In the genomic region with DNA sequence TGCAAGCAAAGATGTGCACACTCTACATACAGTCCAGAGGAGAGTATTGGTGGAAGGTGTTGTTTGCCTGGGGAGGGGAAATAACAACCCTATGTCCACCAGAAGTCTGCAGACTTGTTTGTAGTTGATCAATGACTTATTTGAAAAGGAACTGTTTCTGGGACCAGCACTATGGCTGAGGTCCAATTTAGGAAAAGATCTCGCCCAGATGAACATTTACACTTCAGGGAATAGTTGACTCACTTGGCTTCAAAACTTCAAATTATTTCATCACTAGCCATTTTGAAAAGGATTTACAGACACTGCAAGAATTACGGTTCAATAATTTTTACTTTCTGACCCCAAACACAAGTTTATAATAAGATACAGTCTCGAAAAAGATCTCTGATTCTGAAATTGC, we compare ENCODE assay signal across 10 mouse cellular contexts.
"Had no signal": no experiment of that assay in that cellular context is flagged by ENCODE, and none has a peak within 500 bp of the region (broad histone marks: within the 10 kb centered on the region; RNA-seq: fewer than 3 reads in every experiment).

No protein-coding gene starts in this region.

- DNase-seq: kidney, postnatal 25 days; liver, embryonic 13.5 days; liver, postnatal 0 days; right cerebral cortex, postnatal 14 days; thymus, postnatal 14 days had no signal

- H3K36me3 ChIP-seq: limb, embryonic 10.5 days; liver, embryonic 13.5 days; lung, embryonic 15.5 days; midbrain, embryonic 13.5 days had no signal

- H3K4me3 ChIP-seq: left cerebral cortex, adult 2 months; limb, embryonic 10.5 days; liver, embryonic 13.5 days; lung, embryonic 15.5 days; midbrain, embryonic 13.5 days had no signal

- H3K4me1 ChIP-seq: liver, embryonic 13.5 days; lung, embryonic 15.5 days had no signal

- H3K4me2 ChIP-seq: liver, embryonic 13.5 days; lung, embryonic 15.5 days; midbrain, embryonic 13.5 days had no signal

- H3K9me3 ChIP-seq: limb, embryonic 10.5 days; liver, embryonic 13.5 days; lung, embryonic 15.5 days; midbrain, embryonic 13.5 days had no signal

- H3K27ac ChIP-seq: left cerebral cortex, adult 2 months; limb, embryonic 10.5 days; liver, embryonic 13.5 days; lung, embryonic 15.5 days; midbrain, embryonic 13.5 days; stomach, postnatal 0 days had no signal

- H3K9ac ChIP-seq: liver, embryonic 13.5 days; liver, postnatal 0 days; lung, embryonic 15.5 days; midbrain, embryonic 13.5 days had no signal

- H3K27me3 ChIP-seq: liver, embryonic 13.5 days; lung, embryonic 15.5 days; midbrain, embryonic 13.5 days had no signal

- ATAC-seq: liver, postnatal 0 days; midbrain, embryonic 13.5 days had no signal
